Mouse (Mus musculus) midbrain, embryonic 13.5 days (tissue): ENCODE data around the gene Tmco5. TPM values are rescaled to one million over a fixed set of nuclear protein-coding genes. Genes with fewer than 3 reads are reported as not detected.

ENCODE experiments used
- ATAC-seq: fragments of 200-750 bp; cut with Nextera tagmentation; 2 replicates; pipeline ENCODE4 v1.8.0; 2017; ENCODE audit warnings: mild to moderate bottlenecking, moderate TSS enrichment, moderate library complexity
- H3K27ac ChIP-seq: fragments of 300-500 bp; sonication (generic); 2 replicates; pipeline ENCODE4 v1.5.1; 2015; ENCODE audit warnings: inconsistent platforms, mild to moderate bottlenecking, moderate library complexity
- H3K27me3 ChIP-seq: fragments of 300-500 bp; sonication (generic); 2 replicates; pipeline ENCODE4 v1.6.1; 2015; ENCODE audit warnings: mild to moderate bottlenecking, inconsistent platforms
- H3K36me3 ChIP-seq: fragments of 300-500 bp; sonication (generic); 2 replicates; pipeline ENCODE4 v1.6.1; 2015; ENCODE audit warnings: mild to moderate bottlenecking, inconsistent platforms
- H3K4me1 ChIP-seq: fragments of 300-500 bp; sonication (generic); replicated peaks from 2 replicates; pipeline ENCODE4 v1.6.1; 2015; ENCODE audit warnings: inconsistent platforms
- H3K4me2 ChIP-seq: fragments of 300-500 bp; sonication (generic); replicated peaks from 2 replicates; pipeline ENCODE4 v1.6.1; 2015; ENCODE audit warnings: moderate library complexity, mild to moderate bottlenecking, inconsistent platforms
- H3K4me3 ChIP-seq: fragments of 300-500 bp; sonication (generic); replicated peaks from 2 replicates; pipeline ENCODE4 v1.5.1; 2015; ENCODE audit warnings: mild to moderate bottlenecking, inconsistent platforms
- H3K9ac ChIP-seq: fragments of 300-500 bp; sonication (generic); replicated peaks from 2 replicates; pipeline ENCODE4 v1.6.1; 2015; ENCODE audit warnings: mild to moderate bottlenecking, inconsistent platforms
- H3K9me3 ChIP-seq: fragments of 300-500 bp; sonication (generic); 2 replicates; pipeline ENCODE4 v1.6.1; 2016; ENCODE audit warnings: mild to moderate bottlenecking, inconsistent platforms
- WGBS: fragments of 180-500 bp; shearing (Covaris S2); methylation state at CpG from one replicate; pipeline ENCODE4 v1.1.7; 2015; 5-methylcytosine and 5-hydroxymethylcytosine counted together
- polyA plus RNA-seq: library from polyadenylated mRNA; unstranded; fragments of >200 nt; fragmentation: Nextera tagmentation; extraction: Ambion mirVana; gene quantifications from 2 replicates; pipeline ENCODE4 v1.2.1, GENCODE M21; 2015

The Tmco5 gene
- polyA plus RNA-seq: not detected in 2 replicates

DNA sequence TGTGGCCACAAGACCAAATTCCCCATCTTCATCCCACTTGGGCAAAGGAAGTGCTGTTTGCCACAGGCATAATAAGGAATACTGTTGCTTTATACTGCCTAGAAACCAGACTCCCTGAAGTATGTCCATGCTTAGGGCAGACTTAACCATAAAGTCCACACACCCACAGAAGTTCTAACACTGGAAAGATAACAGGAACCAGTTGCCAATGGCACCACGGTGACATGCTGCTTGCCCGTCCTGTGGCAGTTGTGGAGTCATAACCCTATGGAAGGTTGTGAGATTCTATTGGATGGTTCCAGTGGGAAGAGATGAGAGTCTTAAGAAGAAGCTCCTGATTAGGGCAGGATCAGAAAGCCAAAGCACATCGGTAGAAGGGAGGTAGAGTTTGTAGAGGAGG lies at the start of gene Tmco5:
Tmco5 (plus strand) TSS at position 301 of the 400 bp plus-strand sequence.
- H3K27ac ChIP-seq: no peak within 1 kb of the TSS
- no peak within 1 kb of the TSS for H3K4me2 ChIP-seq
- WGBS: 97% methylated on average over 3 of the region's 3 CpGs
- H3K9me3 ChIP-seq: no peaks in the 10 kb centered on the region
- no peaks in the 10 kb centered on the region for H3K27me3 ChIP-seq
- no peaks in the 10 kb centered on the region for H3K36me3 ChIP-seq
- H3K9ac ChIP-seq: no peak within 1 kb of the TSS
- no peak for ATAC-seq
- peaks cover 8% of the 10 kb centered on the region; the same call in 1 of the 2 replicates for H3K4me1 ChIP-seq
- no peak within 1 kb of the TSS for H3K4me3 ChIP-seq

DNA sequence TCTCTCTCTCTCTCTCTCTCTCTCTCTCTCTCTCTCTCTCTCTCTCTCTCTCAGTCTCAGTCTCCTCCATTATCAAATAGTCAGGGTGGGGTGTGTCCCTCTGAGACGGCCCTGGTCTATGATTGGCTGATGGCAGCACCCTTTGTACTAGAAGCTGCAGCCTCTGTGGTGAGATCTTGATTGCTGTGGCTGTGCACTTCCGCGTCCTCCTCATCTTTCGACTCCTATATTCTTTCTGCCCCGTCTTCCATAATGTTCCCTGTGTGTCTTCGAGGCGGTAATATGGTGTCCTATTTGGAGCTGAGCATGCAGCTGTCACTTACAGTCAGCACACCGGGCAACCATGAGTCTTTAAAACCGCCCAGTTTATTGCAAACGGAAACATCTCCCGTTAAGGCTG lies 46.6 kb upstream of the Tmco5 start:
- WGBS: 81% methylated on average over 11 of the region's 11 CpGs
- no peak for ATAC-seq

DNA sequence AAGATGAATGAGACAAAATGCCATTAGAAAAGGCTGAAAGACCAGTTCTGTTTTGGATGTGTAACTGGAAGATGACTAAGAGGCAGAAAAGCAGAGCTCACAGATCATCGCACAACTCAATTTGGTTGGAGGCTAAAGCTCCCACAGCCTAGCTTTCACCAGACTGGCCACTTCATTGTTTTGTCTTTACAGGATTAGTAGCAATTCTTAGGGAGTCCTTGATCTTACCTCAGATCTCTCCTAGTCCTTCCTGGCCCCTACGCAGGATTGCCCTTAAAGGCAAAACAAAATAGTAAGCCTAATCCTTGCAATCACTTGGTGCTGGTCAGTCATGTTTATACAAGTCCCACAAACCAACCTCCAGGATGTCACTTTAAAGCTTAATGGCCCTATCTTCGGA lies 40.7 kb upstream of the Tmco5 start:
- Histone ChIP-seq H3K4me3 (no peak overlapping the region), H3K4me1 (peaks cover 4% of the 10 kb centered on the region; the same call in 1 of the 2 replicates), H3K36me3 (no peaks in the 10 kb centered on the region), H3K9ac (no peak overlapping the region), H3K9me3 (no peaks in the 10 kb centered on the region), H3K27me3 (no peaks in the 10 kb centered on the region), H3K27ac (no peak overlapping the region), H3K4me2 (no peak overlapping the region)
- WGBS: 19% methylated on average over 3 of the region's 3 CpGs
- ATAC-seq: no peak

More for the DNA sequence above, 46.6 kb upstream of the Tmco5 start:
- H3K9me3 ChIP-seq: no peaks in the 10 kb centered on the region
- H3K4me2 ChIP-seq: no peak overlapping the region
- H3K27me3 ChIP-seq: no peaks in the 10 kb centered on the region
- H3K27ac ChIP-seq: no peak overlapping the region
- H3K9ac ChIP-seq: no peak overlapping the region
- no peaks in the 10 kb centered on the region for H3K36me3 ChIP-seq
- no peaks in the 10 kb centered on the region for H3K4me1 ChIP-seq
- H3K4me3 ChIP-seq: no peak overlapping the region

DNA sequence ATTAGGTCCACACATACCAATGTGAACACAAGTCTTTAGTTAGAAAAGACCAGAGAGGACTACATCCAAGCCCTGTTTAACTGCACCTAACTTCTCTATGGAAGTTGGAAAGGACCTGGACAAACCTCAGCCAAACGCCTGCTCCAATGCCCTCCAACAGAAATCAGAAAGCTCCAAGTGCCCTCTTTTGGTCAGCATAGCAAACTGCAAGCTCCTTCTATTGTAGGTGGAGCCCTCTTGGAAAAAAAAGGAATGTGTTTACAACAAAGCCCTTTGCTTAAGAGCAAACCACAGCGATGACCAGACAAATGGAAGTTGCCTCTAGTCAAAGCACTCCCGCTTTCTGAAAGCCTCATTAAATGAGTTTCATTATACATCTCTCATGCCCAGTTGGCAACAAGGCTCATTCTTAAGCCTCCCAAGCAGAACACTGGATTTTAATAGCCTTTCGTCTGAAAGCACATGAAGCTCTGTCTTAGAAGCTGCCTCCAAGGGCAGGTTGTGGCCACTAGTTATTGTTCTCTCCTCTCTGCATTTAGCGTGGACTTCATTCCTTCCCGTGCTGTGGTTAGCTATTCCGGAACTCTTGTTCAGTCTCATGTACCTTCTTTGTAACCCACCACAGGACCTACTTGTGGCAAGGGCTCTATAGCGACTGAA lies 39.8 kb upstream of the Tmco5 start:
- no peak overlapping the region for H3K27ac ChIP-seq
- 28% methylated on average over 8 of the region's 8 CpGs for WGBS

DNA sequence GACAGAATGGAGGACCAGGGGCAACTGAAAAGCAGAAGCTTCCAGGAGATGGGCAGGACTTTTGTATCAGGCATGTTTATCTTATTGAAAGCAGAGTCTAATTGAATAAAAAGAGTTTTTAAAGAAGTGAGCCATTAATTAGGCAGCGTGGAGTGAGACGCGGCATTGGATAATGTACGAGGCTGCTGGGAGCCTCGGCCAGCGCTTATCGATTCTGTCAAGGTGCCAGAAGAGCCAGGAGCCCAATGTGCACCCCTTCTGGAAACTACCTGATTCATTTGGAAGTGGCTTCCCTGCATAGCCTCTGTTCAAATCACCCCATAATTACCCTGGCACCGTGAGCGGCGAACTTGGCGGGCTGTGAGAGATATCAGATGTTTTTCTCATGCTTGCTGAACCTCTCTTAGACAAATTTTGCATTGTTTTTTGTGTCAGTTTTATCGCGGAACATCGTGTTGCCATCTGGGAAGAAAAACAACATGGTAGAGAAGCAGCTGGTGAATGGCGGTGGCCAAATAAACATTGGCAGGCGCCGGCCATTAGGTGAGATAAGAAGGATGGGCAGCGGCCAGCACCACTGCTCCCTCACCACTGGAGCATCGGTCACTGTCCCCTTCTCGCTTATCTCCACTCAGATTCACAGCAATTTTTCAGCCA lies 28.4 kb upstream of the Tmco5 start:
- WGBS: 94% methylated on average over 20 of the region's 20 CpGs
- Histone ChIP-seq H3K36me3 (no peaks in the 10 kb centered on the region), H3K9ac (no peak overlapping the region), H3K4me1 (peaks cover 2% of the 10 kb centered on the region; the same call in 1 of the 2 replicates), H3K4me3 (no peak overlapping the region), H3K27me3 (no peaks in the 10 kb centered on the region), H3K4me2 (no peak overlapping the region), H3K27ac (no peak overlapping the region), H3K9me3 (no peaks in the 10 kb centered on the region)
- ATAC-seq: no peak

More for the DNA sequence above, 39.8 kb upstream of the Tmco5 start:
- Histone ChIP-seq H3K9ac (no peak overlapping the region), H3K4me3 (no peak overlapping the region), H3K9me3 (no peaks in the 10 kb centered on the region), H3K27me3 (no peaks in the 10 kb centered on the region), H3K36me3 (no peaks in the 10 kb centered on the region), H3K4me1 (peaks cover 4% of the 10 kb centered on the region; the same call in 1 of the 2 replicates), H3K4me2 (peak overlapping the region; percentile 12; the same call in 1 of the 2 replicates)
- ATAC-seq: peak; percentile 68; the same call in 1 of the 2 replicates

DNA sequence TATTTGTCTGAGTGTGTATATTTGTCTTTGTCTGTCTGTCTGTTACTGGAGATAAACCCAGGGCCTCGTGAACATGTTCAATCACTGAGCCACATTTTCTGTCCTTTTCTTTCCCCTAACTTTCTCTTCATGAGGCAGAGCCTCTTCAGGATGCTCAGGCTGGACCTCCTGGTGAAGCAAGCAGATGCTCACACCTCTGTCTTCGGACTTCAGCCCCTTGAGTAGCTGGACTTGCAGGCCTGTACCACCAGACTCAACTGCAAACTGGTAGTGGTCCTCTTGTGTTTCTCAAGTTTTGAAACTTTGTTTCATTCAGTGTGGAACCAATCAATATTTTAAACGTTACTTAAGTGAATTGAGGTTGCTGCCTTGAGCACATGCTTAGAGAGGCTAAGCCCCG lies 27.1 kb upstream of the Tmco5 start:
- Histone ChIP-seq H3K9ac (no peak overlapping the region), H3K4me1 (peaks cover 2% of the 10 kb centered on the region; the same call in 1 of the 2 replicates), H3K9me3 (no peaks in the 10 kb centered on the region), H3K4me3 (no peak overlapping the region), H3K4me2 (no peak overlapping the region), H3K27ac (no peak overlapping the region), H3K27me3 (no peaks in the 10 kb centered on the region), H3K36me3 (no peaks in the 10 kb centered on the region)
- WGBS: 89% methylated on average over 4 of the region's 4 CpGs
- ATAC-seq: no peak

DNA sequence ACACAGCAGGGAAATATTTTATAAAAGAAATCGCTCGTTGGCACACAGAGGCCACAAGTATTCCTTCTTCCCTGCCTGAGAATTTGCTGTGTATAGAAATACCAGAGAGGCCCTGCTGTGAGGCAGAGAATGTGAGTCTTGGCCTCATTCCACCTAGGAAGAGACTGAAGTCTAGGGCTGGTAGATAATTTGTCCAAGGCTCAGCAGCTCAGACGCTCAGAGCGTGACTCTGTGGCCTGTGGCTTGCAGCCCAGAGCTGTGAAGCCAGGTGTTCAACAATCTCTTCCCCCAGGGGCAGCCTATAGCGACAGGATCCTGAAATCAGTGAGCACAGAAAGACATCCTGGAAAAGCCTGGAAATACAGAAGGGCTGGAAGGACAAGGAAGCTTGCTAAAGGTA lies 26.2 kb upstream of the Tmco5 start:
- no peak overlapping the region for H3K4me2 ChIP-seq
- H3K27me3 ChIP-seq: no peaks in the 10 kb centered on the region
- H3K4me1 ChIP-seq: peaks cover 2% of the 10 kb centered on the region; the same call in 1 of the 2 replicates
- H3K27ac ChIP-seq: no peak overlapping the region
- WGBS: 45% methylated on average over 5 of the region's 5 CpGs
- H3K9me3 ChIP-seq: no peaks in the 10 kb centered on the region
- no peak for ATAC-seq
- no peaks in the 10 kb centered on the region for H3K36me3 ChIP-seq
- H3K9ac ChIP-seq: no peak overlapping the region
- no peak overlapping the region for H3K4me3 ChIP-seq

DNA sequence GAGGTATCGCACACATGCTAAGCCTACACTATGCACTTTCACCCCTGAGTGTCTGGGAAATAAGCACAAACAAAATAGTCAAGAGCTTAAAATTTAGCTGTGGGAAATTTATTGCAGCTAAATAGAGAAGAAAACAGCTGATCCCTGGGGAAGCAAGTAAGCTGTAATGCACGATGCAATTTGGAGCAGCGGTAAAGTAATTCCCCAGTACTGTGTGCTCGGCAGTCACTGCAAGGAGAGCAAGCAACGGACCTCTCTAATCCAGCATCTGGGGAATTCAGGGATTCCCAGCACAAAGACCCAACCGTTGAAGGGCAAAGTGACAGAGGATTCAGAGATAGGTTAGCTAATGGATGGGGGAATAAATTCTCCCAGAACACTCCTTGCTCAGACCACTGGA lies 19.8 kb upstream of the Tmco5 start:
- 61% methylated on average over 6 of the region's 6 CpGs for whole genome bisulfite sequencing

DNA sequence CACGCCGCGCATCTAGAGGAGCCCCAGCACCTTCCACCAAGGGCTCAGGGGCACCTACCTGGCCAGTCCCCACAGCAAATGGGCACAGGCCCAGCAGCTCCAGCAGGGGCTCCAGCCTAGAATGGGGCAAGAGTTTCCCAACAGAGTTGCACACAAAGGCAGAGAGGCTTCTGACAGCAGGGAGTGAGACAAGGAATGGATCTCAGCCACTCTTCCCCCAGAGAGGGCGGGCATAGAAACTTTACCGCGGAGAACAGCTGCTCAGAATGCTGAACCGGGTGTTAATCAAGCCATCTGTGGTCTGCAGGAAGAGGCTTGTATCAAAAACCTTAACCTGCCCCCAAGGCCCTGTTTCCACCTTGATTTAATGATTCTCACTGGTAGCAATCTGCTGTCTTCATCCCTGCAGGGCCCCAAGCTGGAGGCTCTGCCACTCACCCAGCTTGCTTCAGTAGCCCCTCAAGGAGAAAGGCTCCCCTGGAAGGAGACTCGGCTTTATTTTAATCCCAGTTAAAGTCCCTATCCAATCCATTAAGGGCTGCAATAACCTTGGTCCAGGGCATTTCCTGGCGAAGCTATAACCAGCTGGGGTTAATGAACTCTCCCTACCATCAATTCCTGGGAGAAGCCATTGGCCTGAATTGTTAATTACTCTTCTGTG lies 1.4 kb upstream of the Tmco5 start:
- peak; percentile 55 for ATAC-seq
- no peaks in the 10 kb centered on the region for H3K36me3 ChIP-seq
- H3K4me2 ChIP-seq: no peak overlapping the region
- H3K27ac ChIP-seq: no peak overlapping the region
- no peak overlapping the region for H3K4me3 ChIP-seq
- peaks cover 8% of the 10 kb centered on the region; the same call in 1 of the 2 replicates for H3K4me1 ChIP-seq
- no peaks in the 10 kb centered on the region for H3K9me3 ChIP-seq
- no peak overlapping the region for H3K9ac ChIP-seq
- WGBS: 28% methylated on average over 9 of the region's 9 CpGs
- H3K27me3 ChIP-seq: no peaks in the 10 kb centered on the region

More for the DNA sequence above, 19.8 kb upstream of the Tmco5 start:
- Histone ChIP-seq H3K27ac (no peak overlapping the region), H3K4me2 (no peak overlapping the region), H3K9ac (no peak overlapping the region), H3K27me3 (no peaks in the 10 kb centered on the region), H3K36me3 (no peaks in the 10 kb centered on the region), H3K9me3 (peaks cover 4% of the 10 kb centered on the region; the same call in 1 of the 2 replicates), H3K4me1 (no peaks in the 10 kb centered on the region), H3K4me3 (no peak overlapping the region)
- no peak for ATAC-seq

DNA sequence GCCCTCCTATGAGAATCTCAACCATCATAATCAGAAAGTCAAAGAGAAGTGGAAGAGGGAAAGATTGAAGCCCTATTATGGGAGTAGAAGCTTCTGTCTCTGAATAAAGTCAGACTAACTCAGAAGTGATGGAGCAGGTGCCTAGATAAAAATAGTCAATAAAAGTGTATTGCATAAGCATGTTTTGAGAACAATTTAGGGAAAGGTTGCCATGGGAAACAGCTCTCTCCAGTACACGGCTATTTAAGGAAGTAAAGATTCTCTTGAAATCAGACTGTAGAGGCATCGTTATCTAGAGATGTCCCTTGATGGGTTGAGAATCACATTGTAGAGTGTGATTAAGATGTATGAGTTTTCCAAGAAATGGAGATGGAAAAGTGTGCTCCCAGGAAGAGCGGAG lies 1.2 kb downstream of the Tmco5 start:
- Histone ChIP-seq H3K4me1 (peaks cover 8% of the 10 kb centered on the region; the same call in 1 of the 2 replicates), H3K9me3 (no peaks in the 10 kb centered on the region), H3K27me3 (no peaks in the 10 kb centered on the region), H3K27ac (no peak overlapping the region), H3K4me3 (no peak overlapping the region), H3K9ac (no peak overlapping the region), H3K36me3 (no peaks in the 10 kb centered on the region), H3K4me2 (no peak overlapping the region)
- WGBS: 93% methylated on average over 3 of the region's 3 CpGs
- no peak for ATAC-seq

DNA sequence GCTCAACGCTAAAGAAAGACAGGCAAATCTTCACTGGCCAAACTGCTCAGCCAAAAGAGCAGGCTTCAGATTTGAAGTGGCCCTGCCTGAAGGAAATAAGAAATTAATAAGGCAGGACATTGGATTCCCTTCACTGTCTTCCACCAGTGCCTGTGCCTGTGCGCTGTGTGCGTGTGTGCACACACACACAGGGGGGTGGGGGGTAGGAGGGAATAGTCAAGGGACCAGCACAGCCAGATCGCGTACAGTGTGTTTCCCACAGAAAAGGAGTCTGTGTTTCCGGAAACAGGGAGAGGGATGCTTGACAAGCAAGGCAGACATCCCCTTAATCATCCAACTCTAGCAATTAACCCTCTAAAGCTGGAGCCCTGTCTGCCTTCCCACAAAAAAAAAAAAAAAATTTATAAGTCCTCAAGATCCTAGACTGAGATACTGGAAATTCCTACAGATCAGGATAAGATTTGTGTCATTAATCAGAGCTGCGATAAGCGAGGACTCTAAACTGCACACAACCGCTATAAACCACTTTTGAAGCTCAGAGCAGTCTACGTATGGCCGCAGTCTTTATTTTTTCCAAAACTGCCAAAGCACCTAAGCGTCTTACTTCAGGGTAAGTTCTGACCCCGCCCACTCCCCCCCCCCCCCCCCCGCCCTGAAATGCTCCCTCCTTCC lies 15.0 kb downstream of the Tmco5 start:
- no peaks in the 10 kb centered on the region for H3K9me3 ChIP-seq
- peak; percentile 67 for ATAC-seq
- WGBS: 38% methylated on average over 13 of the region's 14 CpGs
- no peak overlapping the region for H3K27ac ChIP-seq
- H3K27me3 ChIP-seq: peaks cover 10% of the 10 kb centered on the region; the same call in 1 of the 2 replicates
- no peaks in the 10 kb centered on the region for H3K36me3 ChIP-seq
- peaks cover 6% of the 10 kb centered on the region; the same call in 1 of the 2 replicates for H3K4me1 ChIP-seq
- peak overlapping the region; percentile 36; the same call in 1 of the 2 replicates for H3K4me3 ChIP-seq
- peak overlapping the region; percentile 66 for H3K4me2 ChIP-seq
- H3K9ac ChIP-seq: 0 out of 2 replicates have a peak overlapping the region, but pooled peaks have one; percentile 20
